Mouse (Mus musculus): ENCODE measurements around the gene Adipoq. TPM values are rescaled to one million over a fixed set of nuclear protein-coding genes. Genes with fewer than 3 reads are reported as not detected.
"Not testable (repeated sequence)": the region's sequence is repeated elsewhere in the genome, so short reads cannot be mapped to it uniquely, and the experiment has no call there.

Adipoq gene
- 0.22 TPM in 1 of 2 replicates, not detected in the other for polyA plus RNA-seq (2014; fragmentation: Nextera tagmentation; extraction: Ambion mirVana)

DNA sequence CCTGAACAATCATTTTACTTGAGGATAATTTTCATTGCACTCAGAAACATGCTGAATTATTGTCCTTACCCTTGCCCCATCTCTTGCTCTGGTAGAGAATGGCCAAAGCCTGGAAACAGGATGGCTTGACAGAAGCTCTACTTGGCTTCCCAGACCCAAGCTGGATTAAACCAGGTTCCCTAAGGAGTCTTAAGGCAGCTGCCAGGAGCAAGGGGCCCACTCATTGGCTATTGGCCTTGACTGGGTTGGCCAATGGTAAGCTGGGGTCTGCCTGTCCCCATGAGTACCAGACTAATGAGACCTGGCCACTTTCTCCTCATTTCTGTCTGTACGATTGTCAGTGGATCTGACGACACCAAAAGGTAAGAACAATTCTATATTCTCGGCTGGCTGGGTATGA is at the start of gene Adipoq:
Gene Adipoq, plus strand, starts transcription at position 257 of the 400 bp plus-strand sequence.
- WGBS = 90% methylated on average over 3 of the region's 3 CpGs
- H3K9me3 ChIP-seq (ENCODE audit: control insufficient read depth, low read length) = no peaks in the 10 kb centered on the region
- no peaks in the 10 kb centered on the region for H3K27me3 ChIP-seq (ENCODE audit: control insufficient read depth, insufficient read depth, low read length)
- H3K4me1 ChIP-seq (ENCODE audit: control insufficient read depth, insufficient read depth, low read length) = no peaks in the 10 kb centered on the region
- H3K27ac ChIP-seq (ENCODE audit: low read depth, low read length) = no peak within 1 kb of the TSS
- H3K9ac ChIP-seq (ENCODE audit: low read length) = no peak within 1 kb of the TSS
- no peak within 1 kb of the TSS for H3K4me2 ChIP-seq
- no peak within 1 kb of the TSS for H3K4me3 ChIP-seq (ENCODE audit: low read depth, low read length)
- H3K36me3 ChIP-seq (ENCODE audit: control insufficient read depth, insufficient read depth, low read length) = no peaks in the 10 kb centered on the region
- DNase-seq (ENCODE audit: low spot score, missing footprints) = no peak
- ATAC-seq (ENCODE audit: low FRiP score) = no peak

DNA sequence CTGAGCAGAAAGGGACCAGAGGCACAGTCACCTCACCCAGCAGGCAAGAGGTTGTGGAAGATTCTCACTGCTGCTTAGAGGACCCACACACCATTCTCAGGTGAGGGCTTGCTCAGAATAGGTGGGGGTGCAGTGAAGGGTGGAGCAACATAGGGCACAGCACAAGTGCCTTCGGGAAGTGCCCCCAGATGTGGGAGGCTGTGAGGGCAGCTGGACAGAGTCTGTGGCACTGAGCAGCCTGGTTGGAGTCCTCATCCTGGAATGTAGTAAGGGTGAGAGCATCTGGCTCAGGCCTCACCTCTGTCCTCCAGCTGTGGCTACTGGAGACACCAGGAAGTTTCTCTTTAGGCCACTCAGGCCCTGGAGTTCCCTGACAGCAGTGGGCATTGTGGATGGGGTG is 49.5 kb upstream of the Adipoq start:
- H3K9me3 ChIP-seq (ENCODE audit: control insufficient read depth, low read length); H3K36me3 ChIP-seq (ENCODE audit: control insufficient read depth, insufficient read depth, low read length); H3K4me3 ChIP-seq (ENCODE audit: low read depth, low read length); H3K4me1 ChIP-seq (ENCODE audit: control insufficient read depth, insufficient read depth, low read length); DNase-seq (ENCODE audit: low spot score, missing footprints); H3K4me2 ChIP-seq; H3K27me3 ChIP-seq (ENCODE audit: control insufficient read depth, insufficient read depth, low read length); H3K27ac ChIP-seq (ENCODE audit: low read depth, low read length); ATAC-seq (ENCODE audit: low FRiP score); H3K9ac ChIP-seq (ENCODE audit: low read length): not testable (repeated sequence)
- WGBS = 90% methylated on average over 1 of the region's 1 CpGs

DNA sequence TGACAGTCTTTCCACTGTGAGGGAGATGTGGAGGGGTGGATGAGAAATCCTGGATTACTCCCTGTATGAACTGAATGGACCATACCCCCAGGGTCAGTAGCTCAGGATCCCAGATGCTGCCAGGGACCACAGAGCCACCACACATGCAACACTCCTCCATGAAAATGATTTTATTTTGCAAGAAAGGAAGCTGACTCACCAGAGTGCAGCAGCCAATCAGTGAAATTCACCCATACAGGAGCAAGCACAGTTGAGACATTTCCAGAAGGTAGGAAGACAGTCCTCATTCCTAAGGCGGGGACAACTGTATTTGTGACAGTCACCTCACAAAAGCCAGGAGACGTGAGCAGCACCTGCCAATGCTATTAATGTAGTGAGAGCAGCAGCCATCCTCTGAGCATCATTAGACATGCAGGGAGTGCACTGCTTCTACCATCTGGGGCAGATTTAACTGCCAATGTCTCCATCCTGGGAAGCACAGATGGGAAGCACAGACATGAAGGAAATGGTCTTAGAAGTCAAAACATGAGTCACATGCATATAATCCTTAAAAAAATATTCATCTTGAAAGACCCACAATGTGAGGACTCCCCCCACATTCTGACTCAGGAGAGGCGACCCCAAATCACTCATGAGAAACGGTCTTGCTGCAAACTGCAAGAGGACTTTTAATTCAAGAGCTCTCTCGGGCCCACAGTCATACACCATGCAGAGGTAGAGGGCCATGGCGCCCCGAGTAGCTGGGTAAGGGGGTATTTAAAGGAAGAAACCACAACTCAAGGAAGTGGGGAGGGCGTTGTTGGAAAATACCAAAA is 48.8 kb upstream of the Adipoq start:
- not testable (repeated sequence) for H3K9ac ChIP-seq (ENCODE audit: low read length); H3K36me3 ChIP-seq (ENCODE audit: control insufficient read depth, insufficient read depth, low read length); H3K4me2 ChIP-seq; H3K4me3 ChIP-seq (ENCODE audit: low read depth, low read length); H3K27me3 ChIP-seq (ENCODE audit: control insufficient read depth, insufficient read depth, low read length); H3K4me1 ChIP-seq (ENCODE audit: control insufficient read depth, insufficient read depth, low read length); DNase-seq (ENCODE audit: low spot score, missing footprints); H3K27ac ChIP-seq (ENCODE audit: low read depth, low read length); H3K9me3 ChIP-seq (ENCODE audit: control insufficient read depth, low read length); ATAC-seq (ENCODE audit: low FRiP score)
- WGBS = 88% methylated on average over 8 of the region's 8 CpGs

DNA sequence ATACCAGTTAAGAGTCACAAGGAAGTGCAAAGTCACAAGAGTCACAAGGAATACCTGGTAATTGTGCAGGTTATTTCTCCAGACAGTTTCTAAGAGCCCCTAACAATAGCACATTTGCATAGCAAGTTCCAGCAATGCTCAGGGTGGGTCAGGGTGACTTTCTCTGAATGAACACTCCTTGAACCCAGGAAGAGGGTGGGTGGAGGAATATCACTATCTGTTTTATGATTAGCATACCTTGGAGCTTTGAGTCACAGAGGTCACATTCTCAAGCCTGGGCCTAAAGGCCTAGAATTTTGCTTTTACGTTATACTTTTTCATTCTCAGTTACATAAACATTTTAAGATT is 48.3 kb upstream of the Adipoq start:
- 97% methylated on average over 1 of the region's 1 CpGs for WGBS
- not testable (repeated sequence) for H3K27me3 ChIP-seq (ENCODE audit: control insufficient read depth, insufficient read depth, low read length); DNase-seq (ENCODE audit: low spot score, missing footprints); ATAC-seq (ENCODE audit: low FRiP score); H3K4me1 ChIP-seq (ENCODE audit: control insufficient read depth, insufficient read depth, low read length); H3K4me3 ChIP-seq (ENCODE audit: low read depth, low read length); H3K36me3 ChIP-seq (ENCODE audit: control insufficient read depth, insufficient read depth, low read length); H3K9me3 ChIP-seq (ENCODE audit: control insufficient read depth, low read length); H3K9ac ChIP-seq (ENCODE audit: low read length); H3K4me2 ChIP-seq; H3K27ac ChIP-seq (ENCODE audit: low read depth, low read length)

DNA sequence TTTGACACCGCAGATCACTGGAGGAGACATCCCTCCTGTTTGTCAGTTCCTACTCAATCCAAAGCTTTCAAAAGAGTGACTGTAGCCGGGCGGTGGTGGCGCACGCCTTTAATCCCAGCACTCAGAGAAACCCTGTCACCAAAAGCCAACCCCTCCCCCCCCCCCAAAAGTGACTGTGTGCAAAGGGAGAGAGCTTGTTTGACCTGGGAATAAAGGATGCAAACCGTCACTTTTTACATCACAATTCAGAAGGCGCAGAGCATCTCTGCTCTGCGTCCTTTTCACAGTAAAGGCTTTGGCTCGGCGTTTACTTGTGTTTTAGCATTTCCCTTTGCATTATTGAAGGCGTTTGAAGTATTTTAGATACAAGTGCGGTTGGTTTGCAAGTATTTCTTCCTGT is 46.7 kb upstream of the Adipoq start:
- Histone ChIP-seq H3K9ac (ENCODE audit: low read length) (peak overlapping the region; percentile 56), H3K27me3 (ENCODE audit: control insufficient read depth, insufficient read depth, low read length) (peaks cover 3% of the 10 kb centered on the region; the same call in 1 of the 2 replicates), H3K36me3 (ENCODE audit: control insufficient read depth, insufficient read depth, low read length) (no peaks in the 10 kb centered on the region), H3K9me3 (ENCODE audit: control insufficient read depth, low read length) (no peaks in the 10 kb centered on the region), H3K4me3 (ENCODE audit: low read depth, low read length) (peak overlapping the region; percentile 24), H3K27ac (ENCODE audit: low read depth, low read length) (no peak overlapping the region), H3K4me1 (ENCODE audit: control insufficient read depth, insufficient read depth, low read length) (0 out of 2 replicates have a peak, but pooled peaks cover 7% of the 10 kb centered on the region), H3K4me2 (peak overlapping the region; percentile 56)
- 4% methylated on average over 12 of the region's 12 CpGs for WGBS
- ATAC-seq (ENCODE audit: low FRiP score) (peak; percentile 35), DNase-seq (ENCODE audit: low spot score, missing footprints) (no peak)

DNA sequence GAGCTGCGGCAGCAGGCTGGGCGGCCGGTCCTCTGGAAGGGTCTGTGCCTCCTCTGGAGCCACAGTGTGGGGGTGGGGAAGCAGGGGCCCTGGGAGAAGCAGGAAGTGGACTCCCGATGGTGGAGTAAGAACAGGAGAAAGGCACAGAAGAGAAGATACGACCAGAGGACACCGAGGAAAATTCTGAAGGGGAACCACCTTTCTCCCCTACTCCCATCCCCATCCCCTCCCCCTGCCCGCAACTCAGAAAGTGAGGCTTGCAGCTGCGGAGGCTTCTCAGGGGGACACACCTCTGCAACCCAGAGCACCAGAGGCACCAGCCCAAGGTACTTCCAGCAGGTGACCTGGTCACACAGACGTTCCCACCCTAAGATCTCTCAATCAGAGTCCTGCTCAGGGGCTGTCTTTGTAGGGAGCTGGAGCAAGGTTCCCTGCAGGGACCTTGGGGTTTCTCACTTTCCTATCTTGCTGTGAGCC is 46.2 kb upstream of the Adipoq start:
- ATAC-seq (ENCODE audit: low FRiP score) (peak; percentile 70), DNase-seq (ENCODE audit: low spot score, missing footprints) (peak; percentile 95)
- H3K9me3 ChIP-seq (ENCODE audit: control insufficient read depth, low read length) = no peaks in the 10 kb centered on the region
- peak overlapping the region; percentile 24 for H3K4me3 ChIP-seq (ENCODE audit: low read depth, low read length)
- 0% methylated on average over 9 of the region's 9 CpGs for WGBS
- 0 out of 2 replicates have a peak, but pooled peaks cover 7% of the 10 kb centered on the region for H3K4me1 ChIP-seq (ENCODE audit: control insufficient read depth, insufficient read depth, low read length)
- peak overlapping the region; percentile 56 for H3K4me2 ChIP-seq
- H3K27me3 ChIP-seq (ENCODE audit: control insufficient read depth, insufficient read depth, low read length) = peaks cover 3% of the 10 kb centered on the region; the same call in 1 of the 2 replicates
- H3K36me3 ChIP-seq (ENCODE audit: control insufficient read depth, insufficient read depth, low read length) = no peaks in the 10 kb centered on the region
- no peak overlapping the region for H3K27ac ChIP-seq (ENCODE audit: low read depth, low read length)
- peak overlapping the region; percentile 56 for H3K9ac ChIP-seq (ENCODE audit: low read length)

DNA sequence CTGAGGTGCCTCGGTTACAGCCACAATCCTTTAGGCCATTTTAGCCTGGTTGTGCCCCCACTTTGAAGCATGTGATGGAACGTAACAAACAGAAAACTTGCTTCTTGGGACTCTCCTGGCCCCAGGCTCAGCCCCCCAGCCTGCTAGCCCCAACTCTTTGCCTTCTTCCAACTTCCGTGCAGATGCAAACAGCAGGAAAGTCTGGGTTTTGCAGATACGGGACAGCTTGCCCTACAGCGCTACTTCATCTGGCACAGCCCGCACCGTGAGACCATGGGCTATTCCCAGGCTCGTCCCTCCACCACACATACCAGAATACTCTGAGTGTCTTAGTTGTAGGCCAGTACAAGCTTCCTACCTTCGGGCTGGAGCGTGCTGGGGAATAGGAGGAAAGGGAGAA is 45.7 kb upstream of the Adipoq start:
- Histone ChIP-seq H3K4me1 (ENCODE audit: control insufficient read depth, insufficient read depth, low read length) (0 out of 2 replicates have a peak, but pooled peaks cover 7% of the 10 kb centered on the region), H3K27me3 (ENCODE audit: control insufficient read depth, insufficient read depth, low read length) (peaks cover 3% of the 10 kb centered on the region; the same call in 1 of the 2 replicates), H3K9ac (ENCODE audit: low read length) (peak overlapping the region; percentile 56), H3K9me3 (ENCODE audit: control insufficient read depth, low read length) (no peaks in the 10 kb centered on the region), H3K4me2 (peak overlapping the region; percentile 56), H3K27ac (ENCODE audit: low read depth, low read length) (no peak overlapping the region), H3K4me3 (ENCODE audit: low read depth, low read length) (no peak overlapping the region), H3K36me3 (ENCODE audit: control insufficient read depth, insufficient read depth, low read length) (no peaks in the 10 kb centered on the region)
- no peak for ATAC-seq (ENCODE audit: low FRiP score)
- WGBS = 5% methylated on average over 10 of the region's 10 CpGs
- DNase-seq (ENCODE audit: low spot score, missing footprints) = peak; percentile 92

DNA sequence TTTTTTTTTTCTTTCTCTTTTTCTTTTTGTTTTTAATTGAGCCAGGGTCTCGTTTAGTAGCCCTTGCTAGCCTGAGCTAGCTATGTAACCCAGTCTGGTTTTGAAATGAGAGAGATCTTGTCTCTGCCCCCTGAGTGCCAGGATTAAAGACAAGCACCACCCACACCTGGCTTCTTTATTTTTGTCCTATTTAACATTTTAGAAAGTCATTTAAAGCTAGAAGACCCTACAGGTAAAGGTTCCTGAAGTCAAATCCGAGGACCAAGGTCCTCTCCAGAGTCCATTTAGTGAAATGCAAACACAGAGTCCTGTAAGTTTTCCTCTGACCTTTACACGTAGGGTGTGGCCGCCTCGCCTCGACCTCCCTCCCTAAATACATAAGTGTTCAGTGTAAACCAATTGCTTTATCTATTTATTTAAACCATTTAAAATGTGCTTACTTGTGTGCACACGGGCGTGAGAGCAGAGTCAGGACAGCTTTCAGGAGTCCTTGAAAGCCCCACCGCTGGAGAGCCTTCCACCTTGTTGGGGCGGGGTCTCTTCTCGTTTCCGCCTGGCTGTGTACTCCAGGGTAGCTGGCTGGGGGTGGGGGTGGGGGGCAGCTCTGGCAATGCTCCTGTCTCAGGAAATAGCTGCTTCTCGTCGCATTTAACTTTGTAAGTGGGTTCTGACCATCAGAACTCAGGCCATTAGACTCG is 43.8 kb upstream of the Adipoq start:
- WGBS = 15% methylated on average over 15 of the region's 15 CpGs
- DNase-seq (ENCODE audit: low spot score, missing footprints) = peak; percentile 84
- no peak overlapping the region; the same call in 1 of the 2 replicates for H3K9ac ChIP-seq (ENCODE audit: low read length)
- peak overlapping the region; percentile 17; the same call in 1 of the 2 replicates for H3K4me3 ChIP-seq (ENCODE audit: low read depth, low read length)
- H3K36me3 ChIP-seq (ENCODE audit: control insufficient read depth, insufficient read depth, low read length) = no peaks in the 10 kb centered on the region
- no peak overlapping the region for H3K27ac ChIP-seq (ENCODE audit: low read depth, low read length)
- H3K27me3 ChIP-seq (ENCODE audit: control insufficient read depth, insufficient read depth, low read length) = peaks cover 3% of the 10 kb centered on the region; the same call in 1 of the 2 replicates
- no peaks in the 10 kb centered on the region for H3K9me3 ChIP-seq (ENCODE audit: control insufficient read depth, low read length)
- H3K4me2 ChIP-seq = peak overlapping the region; percentile 42
- no peak for ATAC-seq (ENCODE audit: low FRiP score)
- peaks cover 7% of the 10 kb centered on the region; the same call in 1 of the 2 replicates for H3K4me1 ChIP-seq (ENCODE audit: control insufficient read depth, insufficient read depth, low read length)
